Mouse (Mus musculus) ES-CJ7 (cell line): Measurements from ENCODE around the gene Fbxw9.
"Not testable (repeated sequence)": the region's sequence is repeated elsewhere in the genome, so short reads cannot be mapped to it uniquely, and the experiment has no call there.

Experiments used
- DNase-seq: peaks from one replicate; pipeline ENCODE4 v3.0.0; 2011; ENCODE audit warnings: low read depth, low spot score

The Fbxw9 gene

DNA sequence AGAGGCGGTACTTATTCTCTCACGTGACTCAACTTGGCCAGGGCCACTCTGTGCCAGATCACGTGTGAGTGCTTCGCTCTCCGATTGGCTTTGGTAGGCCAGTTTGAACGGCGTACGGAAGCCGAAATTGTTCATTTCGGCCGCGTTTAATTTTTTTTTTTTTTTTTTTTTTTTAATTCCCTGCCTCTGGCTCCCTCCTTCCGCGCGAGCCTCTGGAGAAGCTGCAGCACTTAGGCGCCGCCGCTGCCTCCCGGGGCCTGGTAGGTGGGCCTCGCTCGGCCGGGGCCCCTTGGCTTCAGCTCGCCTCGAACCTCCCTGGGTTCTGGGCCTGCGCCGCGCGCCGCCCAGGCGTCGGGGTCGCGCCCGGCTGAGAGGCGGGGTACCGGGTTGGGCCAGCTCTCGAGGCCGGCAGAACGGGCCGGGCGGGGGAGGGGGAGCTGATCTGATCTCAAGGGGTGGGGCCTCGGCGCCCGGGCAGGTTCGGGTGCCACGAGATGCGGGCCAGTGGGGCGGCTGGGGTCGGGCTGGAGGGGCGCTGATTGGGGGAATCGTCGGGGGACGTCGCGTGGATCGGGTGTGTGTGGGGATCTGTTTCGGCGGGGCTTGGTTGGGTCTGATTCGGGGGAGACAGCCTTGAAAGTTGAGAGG, 23.0 kb upstream of the Fbxw9 start, which contains the start of gene Tnpo2:
Gene Tnpo2, plus strand, starts transcription at position 198 of the 648 bp plus-strand sequence.
- DNase-seq, result peak; percentile 100

DNA sequence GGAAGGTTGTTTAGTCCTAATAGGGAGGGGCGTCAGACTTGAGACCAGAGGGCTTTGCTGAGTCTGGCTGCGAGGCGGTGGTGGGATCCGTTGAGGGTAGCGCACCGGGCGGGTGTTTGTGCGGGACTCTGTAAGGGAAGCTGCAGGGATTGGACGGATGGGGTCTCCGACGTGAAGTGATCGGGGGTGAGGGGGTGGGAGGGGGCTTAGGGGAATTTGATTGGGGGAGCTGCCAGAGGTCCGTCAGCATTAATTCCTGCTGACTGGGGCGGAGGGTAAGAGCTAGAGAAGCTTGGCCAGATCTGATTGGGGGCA, 22.5 kb upstream of the Fbxw9 start:
- DNase-seq, result peak; percentile 87

DNA sequence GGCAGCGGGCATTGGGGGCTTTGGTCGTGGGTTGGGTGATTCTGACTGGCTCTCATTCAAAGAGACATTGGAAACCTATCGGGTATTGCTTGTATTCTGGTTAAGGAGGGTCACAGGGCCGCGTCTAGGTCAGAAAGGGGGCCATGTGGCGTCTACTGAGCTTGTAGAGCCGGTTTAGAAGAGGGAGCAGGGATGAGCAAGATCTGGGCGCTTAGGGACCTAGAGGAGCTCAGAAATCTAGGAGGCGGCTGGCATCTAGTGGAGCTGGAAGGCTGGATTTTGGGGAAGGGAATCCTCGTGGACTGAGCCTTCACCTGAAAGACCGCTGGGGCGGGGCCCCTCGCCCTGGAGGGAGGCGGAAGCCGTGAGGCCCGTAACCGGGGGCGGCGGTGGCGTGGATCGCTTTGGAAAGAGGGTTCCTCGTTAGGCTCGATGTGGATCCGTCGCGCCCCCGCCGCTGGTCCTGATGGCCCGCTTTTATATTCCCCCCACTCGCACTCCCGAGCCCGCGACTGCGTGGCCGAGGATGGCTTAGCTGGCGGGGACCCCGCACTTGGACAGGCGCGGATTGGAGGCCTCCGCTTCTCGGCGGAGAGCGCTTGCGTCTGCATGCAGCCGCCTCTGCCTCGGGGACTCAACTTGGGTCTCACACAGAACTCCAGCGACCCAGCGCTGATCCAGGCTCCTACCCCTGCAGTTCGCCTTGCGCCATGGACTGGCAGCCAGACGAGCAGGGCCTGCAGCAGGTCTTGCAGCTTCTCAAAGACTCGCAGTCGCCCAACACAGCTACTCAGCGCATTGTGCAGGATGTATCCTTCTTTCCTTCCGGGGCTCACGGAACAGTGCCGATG, 21.9 kb upstream of the Fbxw9 start:
- DNase-seq, result peak; percentile 44

DNA sequence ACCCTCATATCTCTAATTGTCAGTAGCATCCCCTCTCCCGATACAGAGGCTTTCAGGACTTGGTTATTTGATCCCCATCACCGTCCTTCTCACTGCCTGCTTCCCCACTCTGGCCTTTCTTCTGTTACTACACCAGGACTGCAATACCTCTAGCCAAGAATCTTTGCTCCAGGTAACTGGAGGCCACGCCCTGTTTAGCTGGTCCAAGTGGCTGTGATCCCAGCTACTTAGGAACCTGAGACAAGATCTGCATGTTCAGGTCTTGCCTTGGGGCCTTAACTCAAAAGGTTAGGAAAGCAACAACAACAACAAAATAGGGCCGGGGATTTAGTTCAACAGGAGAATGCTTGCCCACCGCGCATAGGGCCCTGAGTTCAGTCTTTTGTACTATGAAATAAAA, 16.2 kb upstream of the Fbxw9 start:
- no peak for DNase-seq

DNA sequence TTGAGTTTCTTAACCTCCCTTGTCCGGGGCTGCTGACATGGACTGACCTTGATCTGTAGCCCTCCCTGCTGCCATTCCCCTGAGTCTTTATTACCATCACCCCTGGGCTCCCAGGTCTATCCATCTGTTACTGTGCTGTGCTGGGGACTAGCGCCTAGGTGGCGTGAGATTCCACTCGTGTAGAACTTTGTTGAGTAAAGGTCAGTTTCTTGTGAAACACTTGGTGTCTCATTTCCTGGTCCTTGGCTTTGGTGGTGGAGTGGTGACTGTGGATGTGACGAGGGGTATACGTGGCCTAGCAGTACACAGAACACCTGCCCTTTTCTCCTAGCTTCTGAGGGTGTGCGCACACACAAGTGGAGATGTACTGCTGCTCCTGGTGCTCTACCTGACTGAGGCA, 2.5 kb upstream of the Fbxw9 start:
- peak; percentile 42 for DNase-seq

DNA sequence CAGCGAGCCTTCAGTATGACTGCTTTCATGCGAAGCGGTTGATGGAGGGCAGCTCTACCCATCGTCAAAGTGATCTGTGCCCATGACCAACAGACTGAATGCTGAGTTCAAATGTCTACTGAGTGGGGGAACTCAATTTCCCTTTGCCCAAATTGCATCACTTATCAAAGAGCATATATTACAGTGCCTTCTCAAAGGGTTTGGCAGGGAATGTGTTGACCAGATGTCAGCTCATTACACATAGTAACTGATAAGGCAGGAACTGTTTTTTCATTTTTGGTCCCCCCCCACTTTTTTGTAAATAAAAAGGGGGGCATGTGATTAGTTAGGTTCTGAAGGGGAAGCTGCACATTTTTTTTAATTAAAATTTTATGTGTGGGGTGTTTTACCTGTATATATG, 2.7 kb downstream of the Fbxw9 start:
- DNase-seq, result no peak

DNA sequence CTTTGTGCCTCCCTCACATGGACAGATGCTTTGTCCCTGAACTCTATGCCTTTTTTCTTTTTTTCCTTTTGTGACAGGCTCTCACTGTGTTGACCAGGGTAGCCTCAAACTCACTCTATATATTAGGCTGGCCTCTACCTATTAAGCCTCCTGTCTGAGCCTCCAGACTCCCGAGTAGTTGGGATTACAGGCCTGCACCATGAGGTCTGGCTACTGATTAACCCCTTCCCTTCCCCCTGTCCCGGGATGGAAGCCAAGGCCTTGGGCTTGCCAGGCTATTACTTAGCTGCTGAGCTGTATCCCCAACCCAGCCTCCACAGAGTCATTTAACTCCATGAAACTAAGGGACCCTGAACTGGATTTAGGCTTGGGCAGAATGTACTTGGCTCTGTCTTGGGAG, 5.4 kb downstream of the Fbxw9 start:
- DNase-seq, result no peak

DNA sequence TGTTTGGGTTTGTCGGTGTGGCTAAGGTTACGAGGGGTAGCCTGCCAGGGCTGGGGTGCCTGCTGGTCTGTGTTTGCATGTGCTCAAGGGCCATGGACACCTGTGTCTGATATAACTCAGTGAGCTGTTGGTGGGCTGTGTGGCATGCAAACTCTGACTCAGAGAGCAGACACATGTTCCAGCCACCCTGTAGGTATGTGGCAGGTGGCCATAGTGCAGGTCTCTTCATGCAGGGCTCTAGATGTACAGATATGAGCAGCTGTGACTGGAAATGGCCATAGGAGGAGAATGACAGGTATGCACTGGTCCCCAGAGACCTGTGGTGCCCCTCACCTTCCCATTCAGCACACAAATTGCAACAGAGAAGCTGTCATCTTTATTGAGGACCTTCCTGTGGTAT, 7.3 kb downstream of the Fbxw9 start:
- no peak for DNase-seq

DNA sequence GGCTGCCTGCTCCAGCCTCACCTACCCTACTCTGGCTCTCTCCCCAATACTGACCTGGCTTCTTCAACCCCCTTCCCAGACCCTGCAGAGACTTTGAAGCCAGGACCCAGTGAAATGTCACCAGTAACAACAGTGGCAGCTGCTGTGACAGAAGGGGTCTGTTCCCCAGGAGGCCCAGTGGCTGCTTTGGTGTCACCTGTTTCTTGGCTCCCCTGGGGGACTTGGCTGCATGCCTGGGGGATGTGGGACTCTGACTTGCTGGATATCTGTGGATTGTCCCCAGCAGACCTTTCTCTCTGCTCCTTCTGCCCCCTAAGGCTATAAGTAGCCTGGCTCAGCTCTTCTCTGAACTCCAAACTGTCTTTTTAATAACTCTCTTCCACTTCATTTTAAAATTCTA, 8.1 kb downstream of the Fbxw9 start, which contains the start of gene Gm5741:
Gene Gm5741, minus strand, starts transcription at position 1 of the 400 bp plus-strand sequence.
- no peak for DNase-seq

DNA sequence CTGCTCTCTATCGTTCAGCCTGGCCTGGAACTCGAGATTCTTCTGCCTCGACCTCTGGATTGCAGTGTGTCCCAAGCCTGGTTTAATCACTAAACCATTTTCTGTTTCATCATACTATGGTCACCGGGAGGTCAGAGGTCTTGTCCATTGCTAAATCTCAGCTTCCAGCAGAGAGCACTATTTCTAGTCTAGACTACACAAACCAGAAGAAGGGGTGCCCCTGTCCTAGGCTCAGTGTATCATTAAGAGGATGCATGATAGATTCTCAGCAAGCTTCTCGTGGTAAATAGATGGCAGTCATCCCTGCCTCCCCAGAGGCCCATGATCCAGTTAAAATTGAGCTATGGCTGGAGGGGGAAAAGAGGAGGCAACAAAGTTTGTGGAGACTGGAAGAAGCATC, 11.2 kb downstream of the Fbxw9 start:
- DNase-seq, result peak; percentile 51

DNA sequence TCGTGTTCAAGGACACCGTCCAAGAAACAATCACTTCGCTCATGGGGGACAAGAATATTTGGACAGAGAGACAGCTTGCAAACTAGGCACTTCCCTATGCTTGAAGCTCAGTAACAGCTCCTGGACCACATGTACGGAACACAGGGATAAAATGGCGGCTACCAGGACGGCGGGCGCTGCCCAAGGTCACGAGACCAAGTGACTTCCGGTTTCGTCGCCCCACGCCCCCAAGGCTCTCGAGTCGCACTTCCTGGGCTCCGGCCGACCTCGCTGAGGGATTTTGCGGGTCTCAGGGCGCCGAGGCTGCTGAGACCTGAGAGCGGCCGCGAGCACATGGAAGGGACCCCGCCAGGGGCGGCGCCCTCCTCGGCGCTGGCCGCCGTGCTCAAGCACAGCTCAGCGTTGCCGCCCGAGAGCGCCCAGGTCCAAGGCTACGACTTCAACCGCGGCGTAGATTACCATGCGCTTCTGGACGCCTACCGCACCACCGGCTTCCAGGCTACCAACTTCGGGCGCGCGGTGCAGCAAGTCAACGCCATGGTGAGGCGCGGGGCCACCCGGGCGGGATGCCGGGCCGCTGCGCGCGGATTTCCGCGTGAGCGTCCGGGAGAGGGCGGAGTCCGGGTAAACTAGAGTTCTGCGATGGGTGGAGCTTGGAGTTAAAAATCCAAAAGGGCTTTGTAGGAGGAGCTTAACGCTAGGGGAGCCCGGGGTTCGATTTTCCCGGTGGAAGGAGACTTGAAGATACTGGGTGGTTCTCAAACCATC, 11.8 kb downstream of the Fbxw9 start, which contains the start of gene Dhps:
Gene Dhps, plus strand, starts transcription at position 244 of the 768 bp plus-strand sequence.
- peak; percentile 97 for DNase-seq

DNA sequence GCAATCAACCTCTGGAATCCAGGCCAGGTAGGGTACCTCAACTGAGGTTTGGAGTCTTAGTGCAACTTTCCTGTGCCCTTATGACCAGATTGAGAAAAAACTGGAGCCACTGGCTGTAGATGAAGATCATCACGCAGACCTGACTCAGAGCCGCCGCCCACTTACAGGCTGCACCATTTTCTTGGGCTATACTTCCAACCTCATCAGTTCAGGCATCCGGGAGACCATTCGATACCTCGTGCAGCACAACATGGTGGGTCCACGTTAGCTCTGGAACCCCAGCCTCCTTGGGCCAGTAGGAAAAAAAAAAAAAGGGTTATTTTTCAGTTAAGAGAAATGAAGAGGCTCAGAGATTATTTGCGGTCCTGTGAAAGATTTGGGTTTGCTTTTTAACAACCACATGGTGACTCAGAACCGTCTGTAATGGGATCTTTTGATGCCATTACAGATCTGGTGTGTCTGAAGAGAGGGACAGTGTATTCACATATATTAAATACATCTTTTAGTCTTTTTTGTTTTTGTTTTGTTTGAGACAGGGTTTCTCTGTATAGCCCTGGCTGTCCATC, 12.6 kb downstream of the Fbxw9 start:
- DNase-seq, result no peak

DNA sequence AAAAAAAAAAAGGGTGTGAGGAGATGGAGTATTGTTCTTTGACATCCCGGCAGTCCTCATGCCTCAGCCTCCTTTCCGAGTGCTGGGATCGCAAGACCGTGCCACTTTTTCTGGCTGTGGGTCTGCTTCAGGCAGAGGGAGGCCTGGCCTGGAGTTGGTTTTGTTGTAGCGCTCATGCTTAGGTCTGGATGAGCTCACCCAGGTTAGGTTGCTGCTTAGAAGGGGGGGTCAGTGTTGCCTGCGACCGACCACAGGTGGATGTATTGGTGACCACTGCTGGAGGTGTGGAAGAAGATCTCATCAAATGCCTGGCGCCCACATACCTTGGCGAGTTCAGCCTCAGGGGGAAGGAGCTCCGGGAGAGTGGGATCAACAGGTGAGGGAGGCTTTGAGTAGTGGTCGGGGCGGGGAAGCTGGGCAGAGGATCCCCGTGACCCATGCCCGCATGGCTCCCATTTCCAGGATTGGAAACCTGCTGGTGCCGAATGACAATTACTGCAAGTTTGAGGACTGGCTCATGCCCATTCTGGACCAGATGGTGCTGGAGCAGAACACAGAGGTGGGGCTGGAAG, 13.3 kb downstream of the Fbxw9 start:
- DNase-seq, result peak; percentile 27

DNA sequence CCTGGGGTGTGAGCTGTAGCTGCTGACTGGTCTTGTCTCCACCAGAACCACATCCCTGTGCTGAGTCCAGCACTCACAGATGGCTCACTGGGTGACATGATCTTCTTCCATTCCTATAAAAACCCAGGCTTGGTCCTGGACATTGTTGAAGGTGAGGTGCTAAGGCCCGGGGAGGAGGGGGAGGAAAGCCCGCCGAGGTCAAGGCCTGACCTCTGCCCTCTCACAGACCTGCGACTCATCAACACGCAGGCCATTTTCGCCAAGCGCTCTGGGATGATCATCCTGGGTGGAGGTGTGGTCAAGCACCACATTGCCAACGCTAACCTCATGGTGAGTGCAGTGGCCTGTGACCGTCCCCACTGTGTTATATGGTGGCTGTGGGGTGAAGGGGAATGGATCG, 14.3 kb downstream of the Fbxw9 start:
- peak; percentile 14 for DNase-seq

DNA sequence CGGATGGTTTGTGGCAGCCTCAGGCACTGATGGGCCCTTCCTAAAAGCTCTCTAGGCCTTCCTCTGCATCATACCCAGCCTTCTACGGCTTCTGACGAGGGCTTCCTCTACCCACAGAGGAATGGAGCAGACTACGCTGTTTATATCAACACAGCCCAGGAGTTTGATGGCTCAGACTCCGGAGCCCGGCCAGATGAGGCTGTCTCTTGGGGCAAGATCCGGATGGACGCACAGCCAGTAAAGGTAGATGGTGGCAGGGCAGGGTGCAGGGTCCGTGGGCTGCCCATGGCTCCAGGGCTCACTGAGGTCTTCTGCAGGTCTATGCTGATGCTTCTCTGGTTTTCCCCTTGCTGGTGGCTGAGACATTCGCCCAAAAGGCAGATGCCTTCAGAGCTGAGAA, 14.8 kb downstream of the Fbxw9 start:
- no peak for DNase-seq

DNA sequence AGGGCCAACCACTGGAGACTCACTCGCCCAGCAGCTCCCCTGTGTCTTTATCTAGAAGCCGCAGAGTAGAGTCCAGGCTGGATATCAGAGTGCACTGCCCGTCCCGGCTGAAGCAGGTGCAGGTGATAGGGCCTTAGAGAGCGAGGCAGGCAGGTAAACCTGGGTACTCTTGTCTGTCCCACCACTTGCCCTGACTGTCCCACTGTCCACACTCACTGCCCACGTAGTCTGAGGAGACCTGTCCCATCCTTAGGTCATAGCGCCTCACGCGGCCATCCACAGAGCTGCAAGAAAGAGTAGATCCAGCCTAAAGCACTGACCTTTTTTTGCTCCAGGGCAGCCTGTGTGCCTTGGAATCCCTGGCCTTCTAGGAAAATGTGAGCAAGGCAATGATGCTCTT, 16.1 kb downstream of the Fbxw9 start:
- DNase-seq, result peak; percentile 74

DNA sequence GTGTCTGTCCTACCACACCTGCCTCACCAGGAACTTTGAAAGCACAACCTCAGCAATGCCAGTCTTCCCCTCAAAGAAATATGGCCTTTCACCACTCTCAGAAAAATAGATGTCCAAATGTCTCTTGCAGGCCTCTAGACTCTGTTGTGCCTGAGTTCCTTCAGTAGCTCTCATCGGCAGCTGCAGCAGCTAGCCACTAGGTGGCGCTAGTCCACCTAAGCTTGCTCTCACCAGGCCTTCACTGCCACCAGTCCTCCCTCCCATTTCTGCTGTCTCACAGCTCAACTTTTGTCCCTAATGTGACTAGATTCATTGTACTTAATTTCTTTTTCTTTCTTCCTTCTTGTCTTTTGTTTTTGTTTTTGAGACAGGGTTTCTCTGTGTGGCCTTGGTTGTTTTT, 17.1 kb downstream of the Fbxw9 start:
- peak; percentile 89 for DNase-seq

DNA sequence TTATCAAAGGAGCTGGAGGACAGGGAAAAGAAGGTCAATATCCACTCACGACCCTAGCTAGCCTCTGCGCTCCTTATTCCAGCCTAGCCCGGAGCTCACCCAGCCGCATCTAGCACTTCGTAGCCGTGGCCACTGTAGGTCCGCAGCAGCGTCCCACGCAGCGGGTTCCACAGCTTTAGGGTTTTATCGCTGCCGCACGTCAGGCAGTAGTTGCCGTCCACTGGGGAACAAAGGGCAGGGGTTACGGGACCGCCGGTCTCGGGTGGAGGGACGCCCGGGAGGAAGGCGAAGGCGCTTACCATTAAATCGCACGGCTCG, 20.3 kb downstream of the Fbxw9 start:
- no peak for DNase-seq

DNA sequence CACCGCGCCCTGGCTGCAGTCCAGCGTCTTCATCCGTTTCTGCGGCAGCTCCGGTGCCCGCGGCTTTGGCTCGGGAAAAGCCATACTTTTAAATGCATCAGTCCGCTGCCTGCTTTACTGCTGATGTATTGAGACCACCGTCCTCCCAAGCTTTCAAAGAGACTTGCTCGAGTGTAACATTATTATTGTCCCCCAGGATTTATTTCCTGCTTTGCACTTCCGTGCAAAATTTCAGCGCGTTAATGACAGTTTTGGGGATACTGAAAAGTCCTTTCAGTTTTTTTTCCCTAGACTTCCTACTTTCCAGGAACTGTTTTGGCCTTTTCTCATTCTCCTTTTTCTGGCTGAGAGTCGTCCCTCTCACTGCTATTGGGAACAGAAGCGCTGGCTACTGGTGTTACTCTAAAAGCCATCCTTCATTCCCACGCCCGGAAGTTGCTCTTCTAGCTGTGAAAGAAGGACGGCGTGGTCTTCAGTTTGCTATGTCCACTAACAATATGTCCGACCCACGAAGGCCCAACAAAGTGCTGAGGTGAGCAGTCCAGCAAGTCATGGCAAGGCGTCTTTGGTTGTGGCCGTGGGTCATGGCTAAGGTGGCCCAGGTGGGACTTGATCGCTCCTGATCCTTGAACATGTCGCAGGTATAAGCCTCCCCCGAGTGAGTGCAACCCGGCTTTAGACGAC, 20.8 kb downstream of the Fbxw9 start, which contains the start of gene Wdr83os:
Gene Wdr83os, plus strand, starts transcription at position 209 of the 684 bp plus-strand sequence.
- DNase-seq, result peak; percentile 87

DNA sequence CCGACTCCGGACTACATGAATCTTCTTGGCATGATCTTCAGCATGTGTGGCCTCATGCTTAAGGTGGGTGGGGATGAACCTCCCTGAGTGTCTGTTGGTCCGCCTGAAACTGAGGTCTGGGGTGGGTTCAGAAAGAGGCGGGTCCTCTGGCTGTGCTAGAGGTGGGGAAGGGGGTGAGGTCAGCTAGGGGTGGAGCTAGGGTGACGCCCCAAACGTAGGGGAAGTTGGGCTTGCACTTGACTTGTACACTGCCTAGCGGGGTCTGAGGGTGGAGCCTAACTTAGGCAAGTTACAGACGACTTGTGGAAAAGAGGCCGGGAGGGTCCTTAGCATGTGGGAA, 21.3 kb downstream of the Fbxw9 start, which contains the start of gene Wdr83:
Gene Wdr83, minus strand, starts transcription at position 91 of the 340 bp plus-strand sequence.
- peak; percentile 96 for DNase-seq

DNA sequence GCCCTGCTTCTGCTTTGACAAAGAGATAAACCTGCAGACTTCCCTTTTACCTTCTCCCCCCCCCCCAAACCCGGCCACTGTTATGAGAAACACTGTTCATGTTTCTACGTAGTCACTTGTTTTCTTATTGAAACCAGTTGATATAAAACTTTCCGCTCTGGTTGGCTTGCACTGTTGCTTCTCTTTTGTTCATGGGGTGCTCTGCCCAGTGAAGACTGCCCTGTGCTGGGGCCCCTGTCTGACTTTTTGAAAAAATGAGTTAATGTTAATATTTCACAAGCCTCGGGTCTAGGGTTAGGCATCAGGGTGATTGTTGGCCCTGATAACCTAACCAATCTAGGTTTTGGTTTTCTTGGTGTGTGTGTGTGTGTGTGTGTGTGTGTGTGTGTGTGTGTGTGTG, 22.3 kb downstream of the Fbxw9 start:
- not testable (repeated sequence) for DNase-seq
